Mouse (Mus musculus) stomach, postnatal 0 days (tissue): ENCODE results near the gene Mocs1. TPM values are rescaled to one million over a fixed set of nuclear protein-coding genes. Genes with fewer than 3 reads are reported as not detected.
A peak's percentile ranks its signal among the peaks of the same experiment; 100 is the strongest.

Source experiments
- ATAC-seq: fragments of 200-750 bp; cut with Nextera tagmentation; 2 replicates; pipeline ENCODE4 v1.8.0; 2017; ENCODE audit not compliant: low FRiP score, low TSS enrichment
- DNase-seq: peaks from one replicate; pipeline ENCODE4 v3.0.0-alpha.2; 2016; ENCODE audit warnings: low spot score
- H3K27ac ChIP-seq: fragments of 300-500 bp; sonication (generic); replicated peaks from 2 replicates; pipeline ENCODE4 v1.5.1; 2014; ENCODE audit warnings: mild to moderate bottlenecking, control low read depth
- H3K27me3 ChIP-seq: fragments of 300-500 bp; sonication (generic); 2 replicates; pipeline ENCODE4 v1.6.1; 2014; ENCODE audit warnings: low read length; ENCODE audit not compliant: control insufficient read depth, insufficient read depth
- H3K36me3 ChIP-seq: fragments of 300-500 bp; sonication (generic); 2 replicates; pipeline ENCODE4 v1.6.1; 2014; ENCODE audit warnings: low read length, mixed read lengths; ENCODE audit not compliant: control insufficient read depth, insufficient read depth
- H3K4me1 ChIP-seq: fragments of 300-500 bp; sonication (generic); replicated peaks from 2 replicates; pipeline ENCODE4 v1.6.1; 2014; ENCODE audit warnings: antibody characterized with exemption; ENCODE audit not compliant: control insufficient read depth, insufficient read depth
- H3K4me2 ChIP-seq: fragments of 300-500 bp; sonication (generic); replicated peaks from 2 replicates; pipeline ENCODE4 v1.6.1; 2014; ENCODE audit warnings: low read depth, mild to moderate bottlenecking, control low read depth, moderate library complexity
- H3K4me3 ChIP-seq: fragments of 300-500 bp; sonication (generic); 2 replicates; pipeline ENCODE4 v1.5.1; 2014; ENCODE audit warnings: low read depth, low read length, control low read depth
- H3K9ac ChIP-seq: fragments of 300-500 bp; sonication (generic); 2 replicates; pipeline ENCODE4 v1.6.1; 2014; ENCODE audit warnings: mild to moderate bottlenecking, low read length, control low read depth, mixed read lengths
- H3K9me3 ChIP-seq: fragments of 300-500 bp; sonication (generic); 2 replicates; pipeline ENCODE4 v1.6.1; 2016; ENCODE audit warnings: low read length; ENCODE audit not compliant: control insufficient read depth
- CTCF ChIP-seq: IDR thresholded peaks from 2 replicates; pipeline ENCODE4 v1.5.1; 2016; ENCODE audit warnings: antibody characterized with exemption, low read depth, mild to moderate bottlenecking, moderate library complexity
- EP300 ChIP-seq: optimal IDR thresholded peaks from 2 replicates; pipeline ENCODE3; 2016; ENCODE audit warnings: antibody characterized with exemption
- WGBS: fragments of 180-500 bp; shearing (Covaris S2); extraction: QIAGEN DNeasy Blood & Tissue Kit; methylation state at CpG from one replicate; pipeline ENCODE4 v1.1.7; 2014; 5-methylcytosine and 5-hydroxymethylcytosine counted together
- polyA plus RNA-seq: library from polyadenylated mRNA; unstranded; fragments of >200 nt; fragmentation: Nextera tagmentation; extraction: Ambion mirVana; gene quantifications from 2 replicates; pipeline ENCODE4 v1.2.1, GENCODE M21; 2015

The Mocs1 gene
- polyA plus RNA-seq, 1 experiment from 2014 or later = 5.0 TPM

- H3K36me3 ChIP-seq = peaks cover 9% of the 10 kb centered on the region; the same call in 1 of the 2 replicates
- ATAC-seq (no peak), DNase-seq (no peak)
- H3K27ac ChIP-seq = no peak overlapping the region
- H3K4me1 ChIP-seq = no peaks in the 10 kb centered on the region
- H3K4me2 ChIP-seq = no peak overlapping the region
- H3K9me3 ChIP-seq = no peaks in the 10 kb centered on the region
- H3K9ac ChIP-seq = no peak overlapping the region
- no peaks in the 10 kb centered on the region for H3K27me3 ChIP-seq
- TF ChIP-seq EP300 (no peak), CTCF (0 out of 2 replicates have a peak, but pooled peaks have one; percentile 16)
- WGBS = 94% methylated on average over 4 of the region's 4 CpGs
- H3K4me3 ChIP-seq = no peak overlapping the region
These were observed 65.1 kb downstream of the Mocs1 start for GRCm38 (mm10) chr17:49493276-49493675.

GRCm38 (mm10) chr17:49498169-49498568 is 70.0 kb downstream of the Mocs1 start:
- H3K9ac ChIP-seq = no peak overlapping the region
- no peak overlapping the region for H3K27ac ChIP-seq
- H3K4me3 ChIP-seq = no peak overlapping the region
- H3K4me2 ChIP-seq = no peak overlapping the region
- H3K9me3 ChIP-seq = no peaks in the 10 kb centered on the region
- WGBS = 72% methylated on average over 3 of the region's 3 CpGs
- H3K4me1 ChIP-seq = no peaks in the 10 kb centered on the region
- 0 out of 2 replicates have a peak, but pooled peaks cover 4% of the 10 kb centered on the region for H3K36me3 ChIP-seq
- TF ChIP-seq EP300 (no peak), CTCF (no peak)
- ATAC-seq (no peak), DNase-seq (no peak)
- H3K27me3 ChIP-seq = no peaks in the 10 kb centered on the region

DNA sequence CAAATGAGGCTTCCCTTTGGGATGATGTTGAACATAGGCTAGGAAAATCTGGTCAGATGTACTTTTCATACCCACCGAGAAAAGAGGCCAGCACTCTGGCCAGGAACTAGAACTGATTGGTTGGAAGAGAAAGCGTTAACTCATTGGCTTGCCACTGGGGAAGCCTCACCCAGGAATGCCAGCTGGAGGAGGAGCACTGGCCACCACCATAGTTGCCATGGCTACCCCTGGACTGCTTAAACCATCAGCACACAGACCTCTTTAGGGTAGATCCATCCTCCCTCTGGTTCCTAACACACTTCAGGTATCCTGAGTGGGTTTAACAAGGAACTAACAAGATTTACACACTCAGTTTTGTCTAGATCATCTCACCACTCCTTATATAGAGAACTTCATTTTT is 71.5 kb downstream of the Mocs1 start:
- no peak overlapping the region for H3K4me3 ChIP-seq
- WGBS = 88% methylated on average over 2 of the region's 2 CpGs
- no peak for ATAC-seq
- H3K27me3 ChIP-seq = no peaks in the 10 kb centered on the region
- TF ChIP-seq EP300 = no peak
- no peak for TF ChIP-seq CTCF
- H3K4me1 ChIP-seq = no peaks in the 10 kb centered on the region
- DNase-seq = no peak
- no peak overlapping the region for H3K4me2 ChIP-seq
- no peak overlapping the region for H3K27ac ChIP-seq
- H3K9ac ChIP-seq = no peak overlapping the region
- no peaks in the 10 kb centered on the region for H3K36me3 ChIP-seq
- H3K9me3 ChIP-seq = no peaks in the 10 kb centered on the region

DNA sequence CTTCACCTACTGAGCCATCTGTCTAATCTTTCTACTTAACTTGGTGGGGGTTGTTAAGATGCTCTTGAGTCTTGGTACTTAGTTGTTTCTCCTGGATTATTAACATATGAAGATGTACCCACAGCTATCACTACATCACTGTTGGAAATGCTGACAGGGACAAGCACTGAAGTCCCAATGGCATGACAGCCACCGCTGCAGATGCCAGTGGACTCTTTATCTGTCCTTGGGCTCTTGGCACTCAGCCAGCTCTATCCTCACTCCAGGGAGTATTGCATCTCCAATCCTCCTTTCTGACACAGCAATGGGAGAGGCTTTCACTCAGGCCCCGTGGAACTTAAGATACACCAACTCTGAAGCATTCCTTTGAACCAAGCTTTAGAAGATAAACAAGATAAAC is 72.1 kb downstream of the Mocs1 start:
- Histone ChIP-seq H3K9ac (no peak overlapping the region), H3K4me3 (no peak overlapping the region), H3K27ac (no peak overlapping the region), H3K27me3 (no peaks in the 10 kb centered on the region), H3K4me2 (no peak overlapping the region), H3K9me3 (no peaks in the 10 kb centered on the region), H3K4me1 (no peaks in the 10 kb centered on the region), H3K36me3 (no peaks in the 10 kb centered on the region)
- TF ChIP-seq CTCF = no peak
- no peak for TF ChIP-seq EP300
- ATAC-seq = no peak
- no peak for DNase-seq
- WGBS = 44% methylated on average over 2 of the region's 2 CpGs

GRCm38 (mm10) chr17:49503246-49503900 is 75.2 kb downstream of the Mocs1 start:
- no peak overlapping the region for H3K27ac ChIP-seq
- H3K9ac ChIP-seq = no peak overlapping the region
- TF ChIP-seq EP300 = no peak
- no peak for TF ChIP-seq CTCF
- H3K36me3 ChIP-seq = no peaks in the 10 kb centered on the region
- DNase-seq = no peak
- no peak for ATAC-seq
- WGBS = 69% methylated on average over 6 of the region's 6 CpGs
- no peaks in the 10 kb centered on the region for H3K4me1 ChIP-seq
- H3K4me2 ChIP-seq = no peak overlapping the region
- H3K4me3 ChIP-seq = no peak overlapping the region
- H3K9me3 ChIP-seq = no peaks in the 10 kb centered on the region
- H3K27me3 ChIP-seq = no peaks in the 10 kb centered on the region

Other genes with a start within 250 kb of the Mocs1 start
- 2.5 and 3.2 TPM in 2 replicates for gene Daam2, start 136.0 kb downstream of the Mocs1 start, polyA plus RNA-seq
- gene Kif6, start 186.8 kb downstream of the Mocs1 start, polyA plus RNA-seq = 0.42 and 0.85 TPM in 2 replicates